Mouse (Mus musculus): ENCODE results near the gene Pfn2. TPM values are rescaled to one million over a fixed set of nuclear protein-coding genes. Genes with fewer than 3 reads are reported as not detected.
"Not testable (repeated sequence)": the region's sequence is repeated elsewhere in the genome, so short reads cannot be mapped to it uniquely, and the experiment has no call there.

Pfn2 gene
- polyA plus RNA-seq, 1 experiment, result 9.6 TPM

- TF ChIP-seq POLR2A (IDR thresholded peaks at IDR 0.05; ENCODE audit: control insufficient read depth, extremely low read depth, insufficient read depth, low read length, poor library complexity) (no peak), CTCF (IDR thresholded peaks at IDR 0.05; ENCODE audit: borderline replicate concordance, control insufficient read depth, extremely low read depth, insufficient read depth, low read length, poor library complexity) (no peak)
- Histone ChIP-seq H3K27me3 (ENCODE audit: control insufficient read depth, insufficient read depth, low read length) (no peaks in the 10 kb centered on the region), H3K4me1 (replicated peaks; ENCODE audit: control insufficient read depth, insufficient read depth, low read length) (no peaks in the 10 kb centered on the region), H3K27ac (ENCODE audit: control insufficient read depth, insufficient read depth, low read length) (no peak overlapping the region), H3K4me3 (ENCODE audit: control insufficient read depth, insufficient read depth, low read length) (no peak overlapping the region), H3K36me3 (ENCODE audit: control insufficient read depth, insufficient read depth, low read length) (no peaks in the 10 kb centered on the region)
- 96% methylated on average over 4 of the region's 4 CpGs for WGBS
- DNase-seq, result no peak
Measured at GRCm38 (mm10) chr3:57836911-57837310, 11.0 kb downstream of the Pfn2 start.

DNA sequence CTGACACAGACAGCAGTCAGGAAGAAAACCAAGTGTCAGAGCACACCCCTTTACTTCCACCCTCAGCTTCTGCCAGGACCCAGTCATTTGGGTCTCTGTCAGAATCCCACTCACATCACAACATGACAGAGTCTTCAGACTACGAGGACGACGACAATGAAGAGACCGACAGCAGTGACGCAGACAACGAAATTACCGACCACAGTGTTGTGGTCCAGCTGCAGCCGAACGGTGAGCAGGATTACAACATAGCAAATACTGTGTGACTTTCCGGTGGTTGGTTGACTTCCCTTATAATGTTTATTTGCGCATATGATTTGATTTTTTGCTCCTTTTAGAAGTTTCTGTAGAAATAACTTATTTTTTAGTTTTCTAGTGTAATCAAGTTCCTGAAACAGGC, 14.3 kb downstream of the Pfn2 start:
- no peak overlapping the region for H3K27ac ChIP-seq (ENCODE audit: control insufficient read depth, insufficient read depth, low read length)
- no peak overlapping the region for H3K4me3 ChIP-seq (ENCODE audit: control insufficient read depth, insufficient read depth, low read length)
- no peaks in the 10 kb centered on the region for H3K27me3 ChIP-seq (ENCODE audit: control insufficient read depth, insufficient read depth, low read length)
- WGBS, result 96% methylated on average over 11 of the region's 11 CpGs
- no peaks in the 10 kb centered on the region for H3K4me1 ChIP-seq (replicated peaks; ENCODE audit: control insufficient read depth, insufficient read depth, low read length)
- DNase-seq, result no peak
- H3K36me3 ChIP-seq (ENCODE audit: control insufficient read depth, insufficient read depth, low read length), result no peaks in the 10 kb centered on the region
- TF ChIP-seq POLR2A (IDR thresholded peaks at IDR 0.05; ENCODE audit: control insufficient read depth, extremely low read depth, insufficient read depth, low read length, poor library complexity) (no peak), CTCF (IDR thresholded peaks at IDR 0.05; ENCODE audit: borderline replicate concordance, control insufficient read depth, extremely low read depth, insufficient read depth, low read length, poor library complexity) (no peak)

GRCm38 (mm10) chr3:57825866-57826265, 22.0 kb downstream of the Pfn2 start:
- Histone ChIP-seq H3K27me3 (ENCODE audit: control insufficient read depth, insufficient read depth, low read length) (no peaks in the 10 kb centered on the region), H3K27ac (ENCODE audit: control insufficient read depth, insufficient read depth, low read length) (no peak overlapping the region), H3K36me3 (ENCODE audit: control insufficient read depth, insufficient read depth, low read length) (no peaks in the 10 kb centered on the region), H3K4me3 (ENCODE audit: control insufficient read depth, insufficient read depth, low read length) (no peak overlapping the region), H3K4me1 (replicated peaks; ENCODE audit: control insufficient read depth, insufficient read depth, low read length) (no peaks in the 10 kb centered on the region)
- DNase-seq, result no peak
- TF ChIP-seq CTCF (IDR thresholded peaks at IDR 0.05; ENCODE audit: borderline replicate concordance, control insufficient read depth, extremely low read depth, insufficient read depth, low read length, poor library complexity), result no peak
- TF ChIP-seq POLR2A (IDR thresholded peaks at IDR 0.05; ENCODE audit: control insufficient read depth, extremely low read depth, insufficient read depth, low read length, poor library complexity), result no peak
- WGBS, result 98% methylated on average over 3 of the region's 3 CpGs

- no peaks in the 10 kb centered on the region for H3K36me3 ChIP-seq (ENCODE audit: control insufficient read depth, insufficient read depth, low read length)
- H3K4me3 ChIP-seq (ENCODE audit: control insufficient read depth, insufficient read depth, low read length), result no peak overlapping the region
- no peak for DNase-seq
- no peak overlapping the region for H3K27ac ChIP-seq (ENCODE audit: control insufficient read depth, insufficient read depth, low read length)
- H3K27me3 ChIP-seq (ENCODE audit: control insufficient read depth, insufficient read depth, low read length), result no peaks in the 10 kb centered on the region
- no peaks in the 10 kb centered on the region for H3K4me1 ChIP-seq (replicated peaks; ENCODE audit: control insufficient read depth, insufficient read depth, low read length)
- WGBS, result 95% methylated on average over 6 of the region's 6 CpGs
- TF ChIP-seq CTCF (IDR thresholded peaks at IDR 0.05; ENCODE audit: borderline replicate concordance, control insufficient read depth, extremely low read depth, insufficient read depth, low read length, poor library complexity) (no peak), POLR2A (IDR thresholded peaks at IDR 0.05; ENCODE audit: control insufficient read depth, extremely low read depth, insufficient read depth, low read length, poor library complexity) (no peak)
Measured at GRCm38 (mm10) chr3:57815447-57815846, 32.4 kb downstream of the Pfn2 start.

GRCm38 (mm10) chr3:57795071-57795470, 52.8 kb downstream of the Pfn2 start:
- H3K27ac ChIP-seq (ENCODE audit: control insufficient read depth, insufficient read depth, low read length); H3K4me3 ChIP-seq (ENCODE audit: control insufficient read depth, insufficient read depth, low read length); DNase-seq; H3K4me1 ChIP-seq (replicated peaks; ENCODE audit: control insufficient read depth, insufficient read depth, low read length); H3K36me3 ChIP-seq (ENCODE audit: control insufficient read depth, insufficient read depth, low read length); H3K27me3 ChIP-seq (ENCODE audit: control insufficient read depth, insufficient read depth, low read length): not testable (repeated sequence)
- 91% methylated on average over 6 of the region's 6 CpGs for WGBS

Other genes starting within 250 kb of the Pfn2 start
- gene Commd2, start 196.4 kb downstream of the Pfn2 start, polyA plus RNA-seq (2012; rRNA removed), result 23.6 and 31.8 TPM in 2 replicates
- gene Ankub1, start 155.3 kb downstream of the Pfn2 start, polyA plus RNA-seq (2012; rRNA removed), result 0.05 TPM in 1 of 2 replicates, not detected in the other
- gene Rnf13, start 112.0 kb downstream of the Pfn2 start, polyA plus RNA-seq (2012; rRNA removed), result 27.9 and 35.1 TPM in 2 replicates

All from thymus, adult 2 months (tissue).